ENCODE assay signal across 8 mouse cellular contexts in the genomic region with DNA sequence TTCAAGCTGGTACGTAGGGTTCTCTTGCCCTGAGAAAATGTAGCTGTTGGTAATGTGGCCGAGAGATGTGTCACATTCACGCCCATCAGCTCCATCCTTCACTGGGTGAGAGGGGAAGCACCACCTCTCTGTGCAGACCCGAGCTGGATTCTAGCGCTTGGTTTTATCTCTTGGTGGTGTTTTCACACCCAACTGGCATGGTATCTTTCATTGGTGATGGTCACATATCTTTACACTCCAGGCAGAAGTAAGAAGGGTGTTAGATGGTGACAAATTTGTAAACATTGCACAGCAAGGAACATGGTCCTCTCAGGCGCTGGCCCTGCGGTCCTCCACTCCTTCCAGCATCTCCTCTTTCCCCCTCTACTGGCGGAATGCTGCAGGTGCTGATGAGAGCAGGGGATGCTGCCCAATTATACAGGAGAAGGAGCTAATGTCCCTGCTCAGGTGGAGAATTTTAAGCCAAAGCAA. TPM values are rescaled to one million over a fixed set of nuclear protein-coding genes. Genes with fewer than 3 reads are reported as not detected.
A peak's percentile ranks its signal among the peaks of the same experiment; 100 is the strongest.
DNase-seq lines count a peak whose midpoint lies in the region; ATAC-seq and TF ChIP-seq lines count a peak whose summit lies in the region.

No protein-coding gene starts in this region.

- H3K27me3 ChIP-seq in lung, postnatal 0 days (replicated peaks; ENCODE audit: insufficient read depth, low read length): no peaks in the 10 kb centered on the region

- 0 out of 2 replicates have a peak, but pooled peaks cover 2% of the 10 kb centered on the region for H3K36me3 ChIP-seq in lung, postnatal 0 days (ENCODE audit: insufficient read depth, low read length)

- no peak overlapping the region for H3K4me3 ChIP-seq in lung, postnatal 0 days (ENCODE audit: low read depth, low read length)

- H3K4me2 ChIP-seq in lung, postnatal 0 days (replicated peaks; ENCODE audit: low read depth, low read length): no peak overlapping the region

- ATAC-seq in cerebellum, adult (ENCODE audit: insufficient number of reproducible peaks, low FRiP score, low TSS enrichment): 0 out of 2 replicates have a peak, but pooled peaks have one; percentile 49
- ATAC-seq in granulocyte monocyte progenitor cell, adult 5-6 weeks (replicated peaks; ENCODE audit: poor library complexity, severe bottlenecking): 0 out of 2 replicates have a peak, but pooled peaks have one; percentile 32
- ATAC-seq in lung, postnatal 0 days: peak; percentile 19; the same call in 1 of the 2 replicates

- no peak for TF ChIP-seq EP300 in lung, postnatal 0 days (IDR thresholded peaks at IDR 0.05)

- no peak for DNase-seq in cerebellum, postnatal 36 days
- peak; percentile 21 for DNase-seq in right cerebral cortex, postnatal 25 days
- DNase-seq in right cerebral cortex, postnatal 36 days (ENCODE audit: low spot score in 2 of 2): no peak
- DNase-seq in lung, postnatal 0 days (ENCODE audit: low spot score): peak; percentile 67
- peak; percentile 60 for DNase-seq in testis, postnatal 10 days (ENCODE audit: low spot score)
- no peak for DNase-seq in gastrocnemius, postnatal 10 days

- H3K9me3 ChIP-seq in lung, postnatal 0 days (ENCODE audit: low read length): no peaks in the 10 kb centered on the region

- H3K9ac ChIP-seq in lung, postnatal 0 days (replicated peaks; ENCODE audit: low read depth): no peak overlapping the region

- H3K4me1 ChIP-seq in lung, postnatal 0 days (ENCODE audit: insufficient read depth, low read depth, low read length): peaks cover 23% of the 10 kb centered on the region; the same call in 1 of the 2 replicates

- H3K27ac ChIP-seq in lung, postnatal 0 days (ENCODE audit: low read length): 0 out of 2 replicates have a peak overlapping the region, but pooled peaks have one; percentile 11

- 42% methylated on average over 8 of the region's 8 CpGs for WGBS in lung, postnatal 0 days

- TF ChIP-seq CTCF in lung, postnatal 0 days (IDR thresholded peaks at IDR 0.05): peak; percentile 77

RNA-seq across cellular contexts. Expression of a gene that starts 44.7 kb away (rescaled TPM):
- not detected in 2 replicates for total RNA-seq in granulocyte monocyte progenitor cell, adult 5-6 weeks (2014; fragmentation: Nextera tagmentation)
- 0.05 TPM in 1 of 2 replicates, not detected in the other for total RNA-seq in granulocyte monocyte progenitor cell, adult 5-6 weeks (2017)
- polyA plus RNA-seq in lung, postnatal 0 days (2015; fragmentation: Nextera tagmentation; extraction: Ambion mirVana): 56.8 and 58.6 TPM in 2 replicates
- 10 to 100 TPM; 24.2 to 28.3 TPM for total RNA-seq in gastrocnemius, postnatal 10 days (2021)

Comparison
In these comparisons a context has a peak if more than half of its experiments do, and no peak if none do; other contexts are left out.
1. DNase-seq: peak in right cerebral cortex, postnatal 25 days (single experiment), lung, postnatal 0 days (single experiment) and testis, postnatal 10 days (single experiment); none in cerebellum, postnatal 36 days (0 of 2), right cerebral cortex, postnatal 36 days (0 of 2) and gastrocnemius, postnatal 10 days (single experiment).
2. RNA of a gene that starts 44.7 kb away (total RNA-seq): 24.2 to 28.3 TPM in gastrocnemius, postnatal 10 days; 0.05 TPM in granulocyte monocyte progenitor cell, adult 5-6 weeks; every median in the first group is over 10 times any median in the second.
3. Peak in every context shown above with its lines, with median percentiles within 50 percentile points of each other: ATAC-seq.